Comparison of ENCODE assay signal across 8 mouse cellular contexts in the genomic region with DNA sequence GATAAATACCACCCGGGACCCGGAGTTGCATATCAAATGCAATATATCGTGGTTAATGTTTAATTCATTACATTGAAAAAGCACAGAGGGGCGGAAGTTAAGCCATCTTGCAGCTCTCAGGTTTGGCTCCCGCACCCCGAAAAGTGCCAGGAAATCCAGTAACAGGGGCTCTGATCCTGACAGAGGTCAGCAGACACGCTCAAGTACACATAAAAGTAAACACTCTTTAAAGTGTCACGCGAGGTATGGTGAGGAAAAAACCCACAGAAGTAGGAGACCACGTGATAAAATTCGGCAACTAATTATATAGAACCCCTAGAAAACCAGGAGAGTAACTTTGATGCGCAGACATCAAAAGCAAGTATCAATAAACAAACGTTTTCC. TPM values are rescaled to one million over a fixed set of nuclear protein-coding genes. Genes with fewer than 3 reads are reported as not detected.
A peak's percentile ranks its signal among the peaks of the same experiment; 100 is the strongest.
DNase-seq lines count a peak whose midpoint lies in the region; ATAC-seq and TF ChIP-seq lines count a peak whose summit lies in the region.

No protein-coding gene starts in this region.

- 4% methylated on average over 13 of the region's 13 CpGs for WGBS in heart, embryonic 15.5 days
- 5% methylated on average over 13 of the region's 13 CpGs for WGBS in hindbrain, embryonic 14.5 days
- WGBS in midbrain, embryonic 10.5 days, result 5% methylated on average over 13 of the region's 13 CpGs

- H3K9me3 ChIP-seq in heart, embryonic 15.5 days (replicated peaks), result no peaks in the 10 kb centered on the region
- H3K9me3 ChIP-seq in MEL (replicated peaks; ENCODE audit: insufficient read depth, low read length), result no peaks in the 10 kb centered on the region
- H3K9me3 ChIP-seq in hindbrain, embryonic 14.5 days (ENCODE audit: control insufficient read depth, low read length), result no peaks in the 10 kb centered on the region
- H3K9me3 ChIP-seq in midbrain, embryonic 10.5 days (replicated peaks), result no peaks in the 10 kb centered on the region

- no peak for TF ChIP-seq EP300 in MEL (IDR thresholded peaks at IDR 0.05; ENCODE audit: low read depth in 1 of 2, low read length in 2 of 2)

- TF ChIP-seq RAD21 in MEL (IDR thresholded peaks at IDR 0.05; ENCODE audit: low read depth, low read length), result no peak

- H3K36me3 ChIP-seq in heart, embryonic 15.5 days, result peaks cover 38% of the 10 kb centered on the region
- peaks cover 8 to 52% of the 10 kb centered on the region in 2 experiments for H3K36me3 ChIP-seq in MEL (ENCODE audit: control insufficient read depth in 1 of 2, insufficient read depth in 2 of 2, low read length in 2 of 2)
- peaks cover 28% of the 10 kb centered on the region for H3K36me3 ChIP-seq in hindbrain, embryonic 14.5 days (replicated peaks; ENCODE audit: control insufficient read depth, insufficient read depth)
- peaks cover 70% of the 10 kb centered on the region for H3K36me3 ChIP-seq in midbrain, embryonic 10.5 days

- peaks cover 19% of the 10 kb centered on the region for H3K4me1 ChIP-seq in heart, embryonic 15.5 days (replicated peaks)
- H3K4me1 ChIP-seq in MEL (ENCODE audit: control insufficient read depth in 1 of 2, insufficient read depth in 2 of 2, low read length in 2 of 2), result peaks cover 22 to 45% of the 10 kb centered on the region in 2 experiments
- H3K4me1 ChIP-seq in hindbrain, embryonic 14.5 days (replicated peaks; ENCODE audit: control insufficient read depth, insufficient read depth, low read length), result peaks cover 12% of the 10 kb centered on the region
- H3K4me1 ChIP-seq in midbrain, embryonic 10.5 days, result peaks cover 34% of the 10 kb centered on the region

- H3K4me2 ChIP-seq in heart, embryonic 15.5 days, result peak overlapping the region; percentile 74
- peak overlapping the region; percentile 85 for H3K4me2 ChIP-seq in hindbrain, embryonic 14.5 days (replicated peaks)

- H3K79me2 ChIP-seq in MEL (ENCODE audit: control insufficient read depth, insufficient read depth, low read length, poor library complexity), result peaks cover 21% of the 10 kb centered on the region

- H3K4me3 ChIP-seq in heart, embryonic 15.5 days, result peak overlapping the region; percentile 70
- peak overlapping the region; percentile 48 to 53 for H3K4me3 ChIP-seq in MEL (ENCODE audit: control insufficient read depth in 1 of 2, insufficient read depth in 1 of 2, low read depth in 2 of 2, low read length in 2 of 2)
- H3K4me3 ChIP-seq in hindbrain, embryonic 14.5 days (replicated peaks; ENCODE audit: low read length), result peak overlapping the region; percentile 61
- H3K4me3 ChIP-seq in midbrain, embryonic 10.5 days, result peak overlapping the region; percentile 87

- no peak for ATAC-seq in heart, embryonic 15.5 days (replicated peaks; ENCODE audit: insufficient number of reproducible peaks, insufficient read depth, low FRiP score, low read depth)
- ATAC-seq in hindbrain, embryonic 14.5 days (ENCODE audit: low FRiP score), result no peak

- peak overlapping the region; percentile 98 for H3K27ac ChIP-seq in heart, embryonic 15.5 days
- peak overlapping the region; percentile 97 for H3K27ac ChIP-seq in MEL (ENCODE audit: control insufficient read depth, low read depth, low read length)
- peak overlapping the region; percentile 84 for H3K27ac ChIP-seq in hindbrain, embryonic 14.5 days
- H3K27ac ChIP-seq in midbrain, embryonic 10.5 days (replicated peaks), result peak overlapping the region; percentile 89

- peak overlapping the region; percentile 60 for H3K9ac ChIP-seq in heart, embryonic 15.5 days
- H3K9ac ChIP-seq in MEL (ENCODE audit: control insufficient read depth, low read depth, low read length, poor library complexity, severe bottlenecking), result peak overlapping the region; percentile 74
- H3K9ac ChIP-seq in hindbrain, embryonic 14.5 days, result peak overlapping the region; percentile 61

- TF ChIP-seq CTCF in MEL (IDR thresholded peaks at IDR 0.05 in 2 of 3, conservative IDR thresholded peaks at IDR 0.05 in 1 of 3; ENCODE audit: control insufficient read depth in 1 of 3, insufficient read depth in 1 of 3, low read depth in 2 of 3, low read length in 3 of 3, poor library complexity in 1 of 3, severe bottlenecking in 1 of 3), result no peak

- no peak; a peak in 1 of 4 replicates for TF ChIP-seq POLR2A in MEL (IDR thresholded peaks at IDR 0.05; ENCODE audit: control insufficient read depth in 1 of 2, insufficient read depth in 1 of 2, low read depth in 1 of 2, low read length in 2 of 2, poor library complexity in 1 of 2)

- intact Hi-C loops in heart, postnatal 36 days (cut with DNase I), result loop anchor here (2.0 kb wide), 1 partner anchor 30 kb away; no protein-coding TSS in a partner anchor

- H3K27me3 ChIP-seq in heart, embryonic 15.5 days, result no peaks in the 10 kb centered on the region
- H3K27me3 ChIP-seq in MEL (ENCODE audit: control insufficient read depth in 1 of 2, insufficient read depth in 2 of 2, low read length in 2 of 2), result no peaks in the 10 kb centered on the region
- H3K27me3 ChIP-seq in hindbrain, embryonic 14.5 days (ENCODE audit: control insufficient read depth, insufficient read depth, low read length), result no peaks in the 10 kb centered on the region
- H3K27me3 ChIP-seq in midbrain, embryonic 10.5 days (ENCODE audit: low read depth, poor library complexity, severe bottlenecking), result no peaks in the 10 kb centered on the region

- DNase-seq in heart, postnatal 36 days, result no peak
- DNase-seq in MEL (ENCODE audit: low read depth, low spot score), result no peak
- no peak for DNase-seq in hindbrain, embryonic 14.5 days (ENCODE audit: low spot score)
- DNase-seq in midbrain, embryonic 10.5 days (ENCODE audit: low spot score), result no peak
- DNase-seq in c-Kit-positive CD71-positive TER-119-positive erythroid progenitor cells, embryonic 14.5 days (ENCODE audit: low spot score), result no peak
- DNase-seq in adrenal gland, adult 2 months, result no peak
- DNase-seq in urinary bladder, postnatal 25 days (ENCODE audit: low spot score), result no peak

TF ChIP-seq in MEL, 35 proteins besides CTCF, POLR2A, EP300 and RAD21:
- no peak for TF ChIP-seq RCOR1 (IDR thresholded peaks at IDR 0.05; ENCODE audit: low read depth, low read length)
- TF ChIP-seq JUND (IDR thresholded peaks at IDR 0.05; ENCODE audit: low read depth, low read length), result 0 out of 2 replicates have a peak, but pooled peaks have one; percentile 7

RNA-seq across cellular contexts. Expression of gene Rplp1, which starts 0.6 kb away (rescaled TPM):
- 834 and 862 TPM in 2 replicates for polyA plus RNA-seq in heart, embryonic 15.5 days (2015; fragmentation: Nextera tagmentation; extraction: Ambion mirVana)
- total RNA-seq in heart, postnatal 36 days (2021), result 1,000 to 10,000 TPM; 1,412 to 1,619 TPM
- 13,843 and 15,045 TPM in 2 replicates for total RNA-seq in MEL (2012; rRNA removed)
- polyA plus RNA-seq in MEL (2012; ENCODE audit: insufficient read depth in 1 of 2, insufficient read length in 2 of 2, low read depth in 1 of 2, low replicate concordance in 2 of 2, missing spikeins in 1 of 2), result 1,000 to 10,000 TPM in 1 of 2 experiments, not detected in 1; 9,058 TPM
- polyA plus RNA-seq in hindbrain, embryonic 14.5 days (2014; fragmentation: Nextera tagmentation; extraction: Ambion mirVana), result 1,005 and 1,169 TPM in 2 replicates
- polyA plus RNA-seq in midbrain, embryonic 10.5 days (2016; fragmentation: Nextera tagmentation; extraction: Ambion mirVana), result 965 and 1,195 TPM in 2 replicates
- 1,000 to 10,000 TPM; 2,277 to 2,466 TPM for total RNA-seq in adrenal gland, adult 2 months (2021)
- polyA plus RNA-seq in adrenal gland, adult 2 months (2012; rRNA removed), result 10,700 and 12,163 TPM in 2 replicates

RNA-seq across cellular contexts. Expression of gene Kif23, which starts 31.7 kb away (rescaled TPM):
- polyA plus RNA-seq in heart, embryonic 15.5 days (2015; fragmentation: Nextera tagmentation; extraction: Ambion mirVana), result 61.6 and 78.8 TPM in 2 replicates
- total RNA-seq in heart, postnatal 36 days (2021), result 1 to 10 TPM; 1.7 to 2.4 TPM
- 37.5 and 54.3 TPM in 2 replicates for total RNA-seq in MEL (2012; rRNA removed)
- 100 to 1,000 TPM in 1 of 2 experiments, not detected in 1; 100 TPM for polyA plus RNA-seq in MEL (2012; ENCODE audit: insufficient read depth in 1 of 2, insufficient read length in 2 of 2, low read depth in 1 of 2, low replicate concordance in 2 of 2, missing spikeins in 1 of 2)
- polyA plus RNA-seq in hindbrain, embryonic 14.5 days (2014; fragmentation: Nextera tagmentation; extraction: Ambion mirVana), result 14.3 and 17.0 TPM in 2 replicates
- polyA plus RNA-seq in midbrain, embryonic 10.5 days (2016; fragmentation: Nextera tagmentation; extraction: Ambion mirVana), result 121 and 123 TPM in 2 replicates
- 1 to 10 TPM; 1.7 to 6.1 TPM for total RNA-seq in adrenal gland, adult 2 months (2021)
- polyA plus RNA-seq in adrenal gland, adult 2 months (2012; rRNA removed), result 0.31 and 0.37 TPM in 2 replicates

Comparison
In these comparisons a context has a peak if more than half of its experiments do, and no peak if none do; other contexts are left out.
1. RNA of gene Kif23, which starts 31.7 kb away (polyA plus RNA-seq): 121 to 123 TPM in midbrain, embryonic 10.5 days, 100 TPM in MEL, 61.6 to 78.8 TPM in heart, embryonic 15.5 days and 14.3 to 17.0 TPM in hindbrain, embryonic 14.5 days; 0.31 to 0.37 TPM in adrenal gland, adult 2 months; every median in the first group is over 10 times any median in the second.
2. Peak in every context shown above with its lines, with median percentiles within 50 percentile points of each other: H3K27ac ChIP-seq, H3K4me3 ChIP-seq and H3K9ac ChIP-seq.